Mouse (Mus musculus) forebrain, postnatal 0 days (tissue): ENCODE data around the gene Etfa. TPM values are rescaled to one million over a fixed set of nuclear protein-coding genes. Genes with fewer than 3 reads are reported as not detected.

ENCODE experiments used
- ATAC-seq: fragments of 200-750 bp; cut with Nextera tagmentation; 2 replicates; pipeline ENCODE4 v1.8.0; 2017; ENCODE audit warnings: mild to moderate bottlenecking, moderate library complexity
- DNase-seq: peaks from one replicate; pipeline ENCODE4 v3.0.0-alpha.2; 2015
- H3K27ac ChIP-seq: fragments of 300-500 bp; sonication (generic); 2 replicates; pipeline ENCODE4 v1.5.1; 2014; ENCODE audit warnings: low read depth, mild to moderate bottlenecking, antibody characterized with exemption, low read length, moderate library complexity, mixed read lengths
- H3K27me3 ChIP-seq: fragments of 300-500 bp; sonication (generic); 2 replicates; pipeline ENCODE4 v1.6.1; 2014; ENCODE audit warnings: mild to moderate bottlenecking, low read length, mixed read lengths; ENCODE audit not compliant: insufficient read depth
- H3K36me3 ChIP-seq: fragments of 300-500 bp; sonication (generic); 2 replicates; pipeline ENCODE4 v1.6.1; 2014; ENCODE audit warnings: mild to moderate bottlenecking, moderate library complexity; ENCODE audit not compliant: insufficient read depth
- H3K4me1 ChIP-seq: fragments of 300-500 bp; sonication (generic); 2 replicates; pipeline ENCODE4 v1.6.1; 2014; ENCODE audit warnings: antibody characterized with exemption; ENCODE audit not compliant: insufficient read depth
- H3K4me2 ChIP-seq: fragments of 300-500 bp; sonication (generic); 2 replicates; pipeline ENCODE4 v1.6.1; 2014; ENCODE audit warnings: low read depth, mild to moderate bottlenecking, moderate library complexity
- H3K4me3 ChIP-seq: fragments of 300-500 bp; sonication (generic); 2 replicates; pipeline ENCODE4 v1.5.1; 2014; ENCODE audit warnings: low read depth, low read length, mixed read lengths
- H3K9ac ChIP-seq: fragments of 300-500 bp; sonication (generic); 2 replicates; pipeline ENCODE4 v1.6.1; 2014; ENCODE audit warnings: mild to moderate bottlenecking
- H3K9me3 ChIP-seq: fragments of 300-500 bp; sonication (generic); 2 replicates; pipeline ENCODE4 v1.6.1; 2016; ENCODE audit warnings: low read length
- CTCF ChIP-seq: sonication (generic); IDR thresholded peaks from 2 replicates; pipeline ENCODE4 v1.5.1; 2016; ENCODE audit warnings: antibody characterized with exemption, control low read depth, low read depth
- WGBS: fragments of 180-500 bp; shearing (Covaris S2); extraction: QIAGEN DNeasy Blood & Tissue Kit; methylation state at CpG from one replicate; pipeline ENCODE4 v1.1.7; 2014; 5-methylcytosine and 5-hydroxymethylcytosine counted together
- polyA plus RNA-seq: library from polyadenylated mRNA; unstranded; fragments of >200 nt; fragmentation: Nextera tagmentation; extraction: Ambion mirVana; gene quantifications from 2 replicates; pipeline ENCODE4 v1.2.1, GENCODE M21; 2015
- total RNA-seq: library from RNA; depleted of rRNA; stranded (reverse); fragments of >200 nt; gene quantifications from 2 replicates; pipeline ENCODE4 v1.2.3, GENCODE M21; 2014

The Etfa gene
- total and polyA plus RNA-seq, 2 experiments from 2014 or later, result 17.9 to 96.0 TPM

DNA sequence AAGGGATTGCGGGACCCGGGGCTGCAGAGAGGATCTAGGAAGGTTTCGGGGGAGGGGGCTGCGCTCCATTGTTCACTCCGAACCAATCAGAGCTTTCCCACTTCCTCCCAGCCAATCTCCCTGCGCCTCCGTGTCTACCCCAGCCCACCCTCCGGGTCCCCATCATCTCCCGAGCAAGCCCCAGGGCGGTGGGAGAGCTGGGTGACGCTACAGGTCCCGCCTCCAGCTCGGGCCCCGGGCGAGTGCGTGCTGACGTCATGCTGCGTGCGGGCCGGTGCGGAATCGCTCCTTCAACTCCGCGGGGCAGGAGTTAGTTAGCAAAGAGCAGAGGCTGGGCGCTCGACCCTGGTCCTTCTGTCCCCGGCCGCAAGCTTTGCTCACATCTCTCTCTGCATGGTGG lies 28.8 kb upstream of the Etfa start:
- Histone ChIP-seq H3K4me1 (no peaks in the 10 kb centered on the region; the same call in 1 of the 2 replicates), H3K4me3 (peak overlapping the region; percentile 37), H3K36me3 (no peaks in the 10 kb centered on the region), H3K27ac (no peak overlapping the region), H3K9ac (peak overlapping the region; percentile 6), H3K4me2 (peak overlapping the region; percentile 55), H3K9me3 (no peaks in the 10 kb centered on the region), H3K27me3 (peaks cover 70% of the 10 kb centered on the region)
- peak; percentile 97 for ATAC-seq
- 0% methylated on average over 28 of the region's 28 CpGs for WGBS
- no peak for TF ChIP-seq CTCF
- peak; percentile 90 for DNase-seq

DNA sequence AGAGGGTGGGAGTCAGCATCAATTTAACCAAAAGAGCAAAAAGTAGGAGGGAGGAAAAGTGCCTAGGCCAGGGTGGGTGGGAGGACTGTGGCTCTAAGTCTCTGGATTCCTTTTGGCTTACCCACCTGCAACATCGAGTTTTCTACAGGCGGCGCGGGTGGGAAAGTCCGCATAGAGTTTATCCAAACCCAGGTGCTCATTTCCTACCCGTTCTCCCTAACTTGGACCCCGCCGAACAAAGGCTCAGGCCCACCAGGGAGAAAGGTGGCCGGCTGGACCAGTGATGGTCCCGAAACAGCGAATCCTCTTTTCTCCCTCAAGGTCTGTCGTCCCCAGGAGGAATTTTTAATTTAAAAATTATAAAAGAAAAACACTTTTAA lies 28.3 kb upstream of the Etfa start:
- Histone ChIP-seq H3K4me1 (no peaks in the 10 kb centered on the region; the same call in 1 of the 2 replicates), H3K9ac (peak overlapping the region; percentile 6; the same call in 1 of the 2 replicates), H3K4me2 (peak overlapping the region; percentile 55), H3K27me3 (peaks cover 66% of the 10 kb centered on the region), H3K4me3 (peak overlapping the region; percentile 37), H3K27ac (no peak overlapping the region), H3K9me3 (no peaks in the 10 kb centered on the region), H3K36me3 (no peaks in the 10 kb centered on the region)
- ATAC-seq (no peak), DNase-seq (no peak)
- no peak for TF ChIP-seq CTCF
- 1% methylated on average over 12 of the region's 12 CpGs for WGBS

DNA sequence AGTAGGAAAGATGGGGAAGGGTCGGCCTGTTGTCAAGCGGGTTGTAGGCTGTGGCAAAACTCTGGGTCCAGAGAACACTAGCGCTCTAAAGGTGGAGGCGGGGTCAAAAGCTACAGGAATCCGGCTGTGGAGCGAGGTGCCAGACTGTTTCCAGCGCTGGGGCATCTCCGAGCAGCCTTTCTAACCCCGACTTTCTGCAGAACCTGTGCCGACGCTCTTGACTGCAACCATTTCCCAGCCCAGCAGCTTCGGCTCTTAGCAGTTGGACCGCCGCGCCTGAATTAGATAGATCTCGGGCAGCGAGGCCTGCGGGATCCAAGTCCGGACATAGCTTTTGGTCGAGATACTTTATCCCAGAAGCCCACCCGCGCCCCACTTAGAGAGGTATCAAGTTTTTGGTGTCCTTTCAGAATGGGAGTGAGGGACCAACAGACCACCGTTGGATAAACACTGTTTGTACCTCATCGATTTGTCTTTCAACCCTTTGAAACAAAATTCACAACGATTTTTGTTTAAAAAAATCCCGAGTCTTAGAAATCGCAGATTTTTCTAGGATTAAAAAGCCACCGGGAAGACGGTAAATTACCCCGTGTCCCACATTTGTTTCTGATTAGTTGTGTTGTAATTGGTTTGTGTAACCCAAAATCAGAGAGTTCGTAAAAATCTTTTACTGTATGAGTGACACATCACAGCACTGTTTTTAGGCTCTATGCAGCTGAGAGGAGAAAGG lies 27.8 kb upstream of the Etfa start:
- WGBS, result 5% methylated on average over 31 of the region's 31 CpGs
- no peak overlapping the region for H3K4me3 ChIP-seq
- peak overlapping the region; percentile 55 for H3K4me2 ChIP-seq
- DNase-seq (peak; percentile 62), ATAC-seq (no peak)
- H3K27me3 ChIP-seq, result peaks cover 60% of the 10 kb centered on the region
- H3K27ac ChIP-seq, result no peak overlapping the region
- no peaks in the 10 kb centered on the region for H3K9me3 ChIP-seq
- H3K36me3 ChIP-seq, result no peaks in the 10 kb centered on the region
- TF ChIP-seq CTCF, result no peak
- H3K4me1 ChIP-seq, result no peaks in the 10 kb centered on the region
- H3K9ac ChIP-seq, result no peak overlapping the region

DNA sequence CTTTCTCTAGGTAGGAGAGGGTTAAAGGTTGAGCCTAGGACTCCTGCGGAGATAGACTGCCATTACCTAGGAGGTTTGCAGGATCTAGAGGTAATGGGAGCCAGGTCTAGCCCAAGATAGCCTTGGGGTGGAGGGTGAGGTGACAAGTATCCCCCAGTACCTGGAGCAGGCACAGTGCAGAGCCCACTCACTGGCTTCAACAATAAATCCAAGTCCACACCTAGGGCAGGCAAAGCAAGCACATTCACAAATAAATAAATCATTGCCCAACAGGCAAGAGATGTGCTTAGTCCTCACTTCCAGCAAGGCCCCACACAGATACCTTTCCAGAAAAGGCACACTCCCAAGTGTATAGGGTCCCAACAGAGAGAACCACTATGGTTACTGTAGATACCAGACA lies 27.0 kb upstream of the Etfa start:
- peaks cover 54% of the 10 kb centered on the region for H3K27me3 ChIP-seq
- 4% methylated on average over 1 of the region's 1 CpGs for WGBS
- no peak overlapping the region for H3K9ac ChIP-seq
- TF ChIP-seq CTCF, result no peak
- no peaks in the 10 kb centered on the region for H3K4me1 ChIP-seq
- no peak overlapping the region for H3K4me2 ChIP-seq
- no peaks in the 10 kb centered on the region for H3K9me3 ChIP-seq
- H3K36me3 ChIP-seq, result no peaks in the 10 kb centered on the region
- no peak for ATAC-seq
- no peak overlapping the region for H3K4me3 ChIP-seq
- DNase-seq, result no peak
- H3K27ac ChIP-seq, result no peak overlapping the region

DNA sequence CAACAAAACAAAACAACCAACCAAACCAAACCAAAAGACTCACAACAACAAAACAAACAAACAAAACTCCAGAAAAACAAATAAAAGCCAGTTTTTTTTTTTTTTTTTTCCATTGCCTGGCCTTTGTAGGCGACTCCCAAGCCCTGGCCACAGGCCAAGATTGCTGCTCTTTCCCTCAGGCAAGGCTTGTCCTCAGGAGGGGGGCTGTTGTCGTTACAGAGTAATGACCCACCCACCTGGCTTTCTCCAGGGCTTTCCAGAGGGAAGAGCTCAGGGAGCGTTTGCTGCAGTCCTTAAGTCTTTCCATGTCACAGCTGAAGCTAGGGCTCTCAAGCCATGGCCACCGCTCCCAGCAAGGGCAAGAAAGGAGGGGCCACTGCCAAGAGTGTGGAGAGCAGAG lies 26.3 kb upstream of the Etfa start, which contains the start of gene Isl2:
Gene Isl2 (plus strand): TSS at position 296 of the 400 bp plus-strand sequence.
- H3K4me3 ChIP-seq, result no peak within 1 kb of the TSS
- no peak within 1 kb of the TSS for H3K4me2 ChIP-seq
- DNase-seq (no peak), ATAC-seq (no peak)
- H3K27ac ChIP-seq, result no peak within 1 kb of the TSS
- no peak within 1 kb of the TSS for H3K9ac ChIP-seq
- TF ChIP-seq CTCF, result no peak
- no peaks in the 10 kb centered on the region for H3K36me3 ChIP-seq
- no peaks in the 10 kb centered on the region for H3K4me1 ChIP-seq
- H3K27me3 ChIP-seq, result peaks cover 50% of the 10 kb centered on the region
- 9% methylated on average over 4 of the region's 4 CpGs for WGBS
- H3K9me3 ChIP-seq, result no peaks in the 10 kb centered on the region

DNA sequence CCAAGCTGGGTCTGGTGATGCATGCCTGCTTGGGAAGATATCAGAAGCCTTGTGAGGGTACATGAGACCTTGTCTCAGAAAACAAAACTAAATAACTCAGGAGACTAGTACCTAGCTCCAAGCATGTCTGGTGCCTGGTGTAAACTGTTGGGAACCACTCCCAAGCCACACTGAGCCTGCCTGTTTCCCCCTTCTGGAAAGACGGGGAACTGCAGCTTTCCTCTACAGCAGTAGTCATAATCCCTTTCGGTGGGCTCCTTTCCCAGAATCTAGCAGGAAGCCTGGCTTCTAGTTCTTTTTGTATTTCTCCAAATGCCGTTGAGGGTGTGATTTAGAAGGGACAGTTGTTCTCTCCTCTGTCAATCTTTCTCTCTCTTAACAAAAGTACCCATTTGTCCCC lies 23.9 kb upstream of the Etfa start:
- Histone ChIP-seq H3K27ac (no peak overlapping the region), H3K4me3 (no peak overlapping the region), H3K36me3 (no peaks in the 10 kb centered on the region), H3K9me3 (no peaks in the 10 kb centered on the region), H3K9ac (no peak overlapping the region), H3K27me3 (peaks cover 35% of the 10 kb centered on the region), H3K4me1 (no peaks in the 10 kb centered on the region), H3K4me2 (no peak overlapping the region)
- TF ChIP-seq CTCF, result peak; percentile 76
- 9% methylated on average over 3 of the region's 3 CpGs for WGBS
- ATAC-seq (peak; percentile 40), DNase-seq (peak; percentile 83)

DNA sequence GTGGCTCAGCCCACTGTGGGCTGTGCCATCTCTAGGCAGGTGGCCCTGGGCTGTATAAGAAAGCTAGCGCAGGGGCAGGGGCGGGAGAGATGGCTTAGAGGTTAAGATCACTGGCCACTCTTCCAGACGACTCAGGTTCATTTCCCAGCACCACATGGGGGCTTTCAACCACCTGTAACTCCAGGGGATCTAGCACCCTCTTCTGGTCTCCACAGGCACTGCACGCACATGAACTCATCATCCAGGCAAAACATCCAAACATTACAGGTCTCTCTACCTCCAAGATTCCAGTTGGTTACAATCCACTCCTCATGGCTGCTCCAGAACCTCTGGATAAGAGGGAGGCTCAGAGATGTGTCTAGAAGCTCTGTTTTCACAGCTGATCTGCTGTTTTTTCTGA lies 13.7 kb upstream of the Etfa start:
- H3K36me3 ChIP-seq, result no peaks in the 10 kb centered on the region
- H3K4me1 ChIP-seq, result no peaks in the 10 kb centered on the region
- WGBS, result 48% methylated on average over 4 of the region's 4 CpGs
- no peaks in the 10 kb centered on the region for H3K9me3 ChIP-seq
- no peak overlapping the region for H3K9ac ChIP-seq
- peak; percentile 24; the same call in 1 of the 2 replicates for TF ChIP-seq CTCF
- no peak overlapping the region for H3K4me3 ChIP-seq
- H3K27ac ChIP-seq, result no peak overlapping the region
- H3K27me3 ChIP-seq, result no peaks in the 10 kb centered on the region
- DNase-seq (no peak), ATAC-seq (no peak)
- no peak overlapping the region for H3K4me2 ChIP-seq
